Mouse (Mus musculus): ENCODE results near the gene Bcl2l1. TPM values are rescaled to one million over a fixed set of nuclear protein-coding genes. Genes with fewer than 3 reads are reported as not detected.
A peak's percentile ranks its signal among the peaks of the same experiment; 100 is the strongest.

Bcl2l1 gene
- total and polyA plus RNA-seq, 3 experiments: 21.3 to 80.3 (median 34.5) TPM

- peaks cover 3% of the 10 kb centered on the region for H3K27me3 ChIP-seq (replicated peaks)
- H3K9me3 ChIP-seq (replicated peaks; ENCODE audit: low read length): no peaks in the 10 kb centered on the region
- H3K4me1 ChIP-seq (ENCODE audit: control insufficient read depth in 1 of 2, insufficient read depth in 2 of 2): peaks cover 3 to 64% of the 10 kb centered on the region in 2 experiments
- H3K4me3 ChIP-seq (replicated peaks in 1 of 3; ENCODE audit: low read depth in 2 of 3, low read length in 2 of 3, poor library complexity in 1 of 3): peak overlapping the region; percentile 61 to 85 (median 81)
- H3K4me2 ChIP-seq (ENCODE audit: insufficient read depth, low read depth, poor library complexity, severe bottlenecking): peak overlapping the region; percentile 99
- H3K9ac ChIP-seq (ENCODE audit: insufficient read depth, low read depth): peak overlapping the region; percentile 78
- no peak for DNase-seq (ENCODE audit: extremely low read depth)
- H3K36me3 ChIP-seq (replicated peaks in 1 of 2; ENCODE audit: control insufficient read depth in 1 of 2, insufficient read depth in 1 of 2, low read length in 1 of 2): peaks cover 9 to 13% of the 10 kb centered on the region in 2 experiments
- peaks cover 63% of the 10 kb centered on the region for H3K79me2 ChIP-seq (replicated peaks; ENCODE audit: control insufficient read depth, extremely low read depth, insufficient read depth, poor library complexity, severe bottlenecking)
- dilution Hi-C loops (cut with MboI; ENCODE audit: extremely low pct_ligation_motif_present, extremely low pct_unique_long_range_greater_than_20kb, low sequenced_read_pairs) (no loop called here), in situ Hi-C loops (cut with MboI; ENCODE audit: low pct_ligation_motif_present, low pct_unique_long_range_greater_than_20kb, low sequenced_read_pairs) (no loop called here)
- H3K27ac ChIP-seq (ENCODE audit: insufficient read depth, low read depth): peak overlapping the region; percentile 95; the same call in 1 of the 2 replicates
- no peak for TF ChIP-seq ZC3H11A (IDR thresholded peaks at IDR 0.05; ENCODE audit: low read depth, low read length)
- TF ChIP-seq MXI1 (IDR thresholded peaks at IDR 0.05; ENCODE audit: low read depth, low read length): peak; percentile 54; the same call in 1 of the 2 replicates
- TF ChIP-seq EP300 (IDR thresholded peaks at IDR 0.05; ENCODE audit: low read length): no peak
- 0 out of 2 replicates have a peak, but pooled peaks have one; percentile 37 for TF ChIP-seq TCF12 (IDR thresholded peaks at IDR 0.05; ENCODE audit: low read depth, low read length)
- TF ChIP-seq MYC (IDR thresholded peaks at IDR 0.05; ENCODE audit: low read depth, low read length): no peak
- peak; percentile 49 for TF ChIP-seq USF1 (IDR thresholded peaks at IDR 0.05; ENCODE audit: low read depth, low read length)
- no peak for TF ChIP-seq HCFC1 (IDR thresholded peaks at IDR 0.05; ENCODE audit: low read depth, low read length)
- no peak for TF ChIP-seq CHD2 (IDR thresholded peaks at IDR 0.05; ENCODE audit: low read length)
- TF ChIP-seq E2F4 (IDR thresholded peaks at IDR 0.05; ENCODE audit: insufficient replicate concordance, low read depth, low read length): no peak
- TF ChIP-seq KAT2A (IDR thresholded peaks at IDR 0.05; ENCODE audit: insufficient replicate concordance, low read length): no peak
- TF ChIP-seq NRF1 (IDR thresholded peaks at IDR 0.05; ENCODE audit: low read depth, low read length): no peak
- TF ChIP-seq UBTF (IDR thresholded peaks at IDR 0.05; ENCODE audit: low read depth, low read length): no peak
- peak; percentile 75 for TF ChIP-seq SIN3A (IDR thresholded peaks at IDR 0.05; ENCODE audit: low read length)
- no peak for TF ChIP-seq CTCF (conservative IDR thresholded peaks at IDR 0.05 in 1 of 2, IDR thresholded peaks at IDR 0.05 in 1 of 2; ENCODE audit: low read depth in 2 of 2, low read length in 2 of 2)
- no peak for TF ChIP-seq USF2 (conservative IDR thresholded peaks at IDR 0.05; ENCODE audit: low read depth, low read length)
- no peak for TF ChIP-seq POLR2A (IDR thresholded peaks at IDR 0.05; ENCODE audit: low read depth, low read length)
- TF ChIP-seq MAZ (IDR thresholded peaks at IDR 0.05; ENCODE audit: low read depth, low read length): no peak
- TF ChIP-seq ELF1 (IDR thresholded peaks at IDR 0.05; ENCODE audit: low read depth, low read length): no peak
- TF ChIP-seq ZKSCAN1 (IDR thresholded peaks at IDR 0.05; ENCODE audit: borderline replicate concordance, low read depth, low read length): no peak
- no peak for TF ChIP-seq NELFE (IDR thresholded peaks at IDR 0.05; ENCODE audit: low read depth, low read length)
- no peak for TF ChIP-seq RAD21 (IDR thresholded peaks at IDR 0.05; ENCODE audit: low read depth, low read length)
- no peak for TF ChIP-seq CHD1 (IDR thresholded peaks at IDR 0.05; ENCODE audit: low read depth, low read length)
- TF ChIP-seq ETS1 (conservative IDR thresholded peaks at IDR 0.05; ENCODE audit: low read depth, low read length): no peak
- TF ChIP-seq IRF4 (IDR thresholded peaks at IDR 0.05; ENCODE audit: low read depth, low read length): no peak
- no peak for TF ChIP-seq POLR2AphosphoS2 (IDR thresholded peaks at IDR 0.05; ENCODE audit: low read depth, low read length)
- no peak for TF ChIP-seq MEF2A (IDR thresholded peaks at IDR 0.05; ENCODE audit: borderline replicate concordance, low read depth, low read length)
- peak; percentile 43 for TF ChIP-seq MAX (IDR thresholded peaks at IDR 0.05; ENCODE audit: low read length)
- no peak for TF ChIP-seq BHLHE40 (IDR thresholded peaks at IDR 0.05; ENCODE audit: low read depth, low read length)
- no peak for TF ChIP-seq ZNF384 (IDR thresholded peaks at IDR 0.05; ENCODE audit: low read depth, low read length)
These were observed 3.0 kb downstream of the Bcl2l1 start for GRCm38 (mm10) chr2:152828532-152828931.

Data from CH12.LX (cell line).